Mouse (Mus musculus) C2C12 (cell line): ENCODE results near the gene Sntb2.

ENCODE experiments used
- CTCF ChIP-seq: IDR thresholded peaks from one replicate; pipeline ENCODE4 v1.5.1; 2011; ENCODE audit not compliant: control insufficient read depth, insufficient read depth, insufficient read length
- MAX ChIP-seq: IDR thresholded peaks from one replicate; pipeline ENCODE4 v1.6.1; 2011; ENCODE audit warnings: mild to moderate bottlenecking, control low read depth
- MYOG ChIP-seq: IDR thresholded peaks from one replicate; pipeline ENCODE4 v1.6.1; 2011; ENCODE audit not compliant: control insufficient read depth, insufficient read length; ENCODE audit errors: extremely low read depth
- USF1 ChIP-seq: IDR thresholded peaks from one replicate; pipeline ENCODE4 v1.6.1; 2011; ENCODE audit warnings: low read depth, mild to moderate bottlenecking, control low read depth, moderate library complexity

DNA sequence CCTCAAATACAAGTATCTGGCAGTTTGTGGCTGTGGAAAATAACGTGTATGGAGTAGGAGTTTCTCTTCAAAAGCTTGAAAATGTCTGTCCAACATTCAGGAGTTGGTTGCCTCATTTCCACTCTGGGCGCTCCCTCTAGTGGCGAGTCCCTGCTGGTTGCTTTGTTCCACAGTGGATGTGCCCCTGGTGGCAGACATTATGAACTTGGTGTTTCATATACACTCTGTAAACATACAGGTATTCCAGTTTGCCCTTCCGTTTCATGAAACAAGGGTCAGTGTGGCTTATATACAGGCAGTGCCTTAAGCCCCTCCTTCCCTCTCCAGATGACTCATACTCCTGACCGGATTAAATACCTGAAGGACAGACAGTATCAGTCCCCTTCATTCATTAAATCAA lies 67.0 kb downstream of the Sntb2 start:
- TF ChIP-seq CTCF (peak; percentile 83), MYOG (no peak), USF1 (no peak), MAX (peak; percentile 41)
